Mouse (Mus musculus) adrenal gland, postnatal 14 days (tissue): ENCODE measurements at regions not wholly inside any gene's neighbourhood (a gene's known extent, or its start where the extent isn't known, plus 50 kb on each side); places are given as distances from the start of the nearest gene placed in this dataset.

Experiments used
- DNase-seq: peaks from one replicate; pipeline ENCODE4 v3.0.0; 2021; ENCODE audit warnings: mixed read lengths

DNA sequence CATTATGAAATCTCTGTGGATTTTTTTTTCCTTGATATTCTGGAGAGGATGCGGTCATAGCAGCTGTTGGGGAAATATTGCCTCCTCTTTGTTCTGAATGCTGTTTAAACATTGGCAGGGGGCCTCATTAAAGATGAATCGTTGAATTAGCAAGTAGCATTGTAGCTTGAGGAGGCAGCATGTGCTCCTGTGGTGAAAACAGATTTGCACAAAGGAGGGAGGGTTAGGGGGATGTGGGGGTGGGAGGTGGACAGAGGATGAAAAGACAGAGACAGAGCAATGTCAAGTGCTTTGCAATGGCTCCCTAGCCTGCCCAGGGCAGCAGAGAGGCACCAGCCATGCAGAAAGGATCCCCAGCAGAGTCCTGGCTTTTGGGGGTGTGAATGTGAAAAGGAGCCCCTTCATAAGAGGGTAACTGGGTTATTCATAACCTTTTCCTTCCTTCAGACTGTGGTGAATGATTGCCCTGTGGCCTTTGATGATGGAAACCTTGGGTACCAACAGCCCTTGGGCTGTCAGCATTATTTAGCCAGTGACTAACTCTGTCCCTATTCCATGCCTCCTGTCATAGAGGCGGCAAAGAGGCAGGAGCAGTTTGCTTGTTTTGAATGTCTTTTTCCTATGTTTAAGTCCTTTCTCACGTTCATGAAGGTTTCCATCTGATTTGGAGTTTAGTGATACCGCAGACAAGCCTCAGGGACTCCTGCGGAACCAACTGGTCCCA lies 1541.6 kb upstream of the Gulo start:
- peak; percentile 40 for DNase-seq

DNA sequence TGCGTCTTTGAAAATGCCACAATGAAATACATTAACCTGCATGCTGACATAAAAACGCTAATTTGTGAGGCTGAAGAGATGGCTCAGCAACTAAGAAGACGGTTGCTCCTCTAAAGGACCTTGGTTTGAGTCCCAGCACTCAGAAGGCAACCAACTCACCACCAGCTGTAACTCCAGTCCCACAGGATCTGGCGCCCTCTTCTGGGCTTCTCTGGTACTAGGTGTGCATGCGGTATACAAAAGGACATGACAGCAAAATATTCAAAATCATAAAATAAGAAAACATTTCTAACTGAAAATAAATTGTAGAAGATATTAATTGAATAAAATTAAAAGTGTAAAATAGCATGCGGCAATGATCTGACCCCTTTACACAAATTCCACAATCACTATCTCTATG lies 1539.7 kb upstream of the Gulo start:
- peak; percentile 27 for DNase-seq

DNA sequence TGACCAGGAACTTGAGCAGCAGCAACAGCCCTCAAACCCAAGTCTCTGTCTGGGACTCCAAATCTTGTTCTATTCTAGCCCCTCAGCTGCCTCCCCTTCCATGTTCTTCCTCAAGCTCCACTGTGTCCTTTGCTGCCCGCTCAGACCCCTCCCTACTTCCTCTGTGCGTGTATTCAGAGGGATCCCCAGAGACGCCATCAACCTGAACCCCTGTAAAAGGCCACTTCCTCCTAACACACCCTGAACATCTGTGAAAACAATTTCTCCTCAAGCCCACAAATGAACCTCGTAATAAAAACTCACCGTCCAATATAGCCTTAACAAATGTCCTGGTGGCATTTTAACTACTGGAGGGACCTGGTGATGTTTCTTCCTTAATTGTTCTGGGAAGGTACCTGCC lies 1536.0 kb upstream of the Gulo start:
- no peak for DNase-seq

DNA sequence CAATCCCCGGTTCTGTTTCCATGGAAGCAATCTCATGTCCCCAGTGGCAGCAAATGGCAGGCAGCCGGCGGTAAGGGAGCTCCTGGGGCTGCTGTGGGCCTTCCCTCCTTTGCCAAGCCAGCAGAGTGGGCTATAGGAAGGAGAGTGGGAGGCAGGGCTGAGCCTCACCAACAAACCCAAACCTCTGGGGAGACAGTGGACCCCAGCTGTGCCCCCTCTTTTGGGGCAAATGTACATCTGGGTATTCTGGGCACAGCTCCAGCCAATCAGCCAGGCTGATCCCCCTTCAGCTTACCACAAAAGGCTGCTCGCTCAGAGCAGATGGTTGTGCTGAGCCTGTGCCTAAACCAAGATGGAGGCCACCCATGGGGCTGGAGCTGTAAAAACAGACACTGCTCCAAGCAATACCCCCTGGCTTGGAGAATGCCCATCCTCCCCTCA lies 1532.3 kb upstream of the Gulo start:
- DNase-seq, result peak; percentile 66

DNA sequence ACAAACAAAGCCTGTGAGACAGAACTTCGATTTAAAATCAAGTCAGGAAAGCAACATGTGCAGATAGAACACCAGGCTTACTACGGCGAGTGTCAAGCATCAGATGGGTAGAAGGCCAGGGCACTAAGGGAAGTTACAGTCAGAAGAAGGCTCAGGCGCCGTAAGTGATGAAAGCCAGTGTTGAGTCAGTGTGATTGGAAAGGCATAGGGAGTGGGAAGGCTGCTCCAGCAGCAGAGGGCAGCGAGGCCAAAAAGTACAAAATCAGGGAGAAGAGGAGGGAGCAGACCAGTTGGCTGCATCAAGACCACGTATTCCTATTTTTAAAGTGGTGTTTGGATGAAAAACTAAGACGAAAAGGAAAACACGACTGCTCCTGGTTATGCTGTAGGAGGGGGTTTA lies 1529.7 kb upstream of the Gulo start:
- DNase-seq, result no peak

DNA sequence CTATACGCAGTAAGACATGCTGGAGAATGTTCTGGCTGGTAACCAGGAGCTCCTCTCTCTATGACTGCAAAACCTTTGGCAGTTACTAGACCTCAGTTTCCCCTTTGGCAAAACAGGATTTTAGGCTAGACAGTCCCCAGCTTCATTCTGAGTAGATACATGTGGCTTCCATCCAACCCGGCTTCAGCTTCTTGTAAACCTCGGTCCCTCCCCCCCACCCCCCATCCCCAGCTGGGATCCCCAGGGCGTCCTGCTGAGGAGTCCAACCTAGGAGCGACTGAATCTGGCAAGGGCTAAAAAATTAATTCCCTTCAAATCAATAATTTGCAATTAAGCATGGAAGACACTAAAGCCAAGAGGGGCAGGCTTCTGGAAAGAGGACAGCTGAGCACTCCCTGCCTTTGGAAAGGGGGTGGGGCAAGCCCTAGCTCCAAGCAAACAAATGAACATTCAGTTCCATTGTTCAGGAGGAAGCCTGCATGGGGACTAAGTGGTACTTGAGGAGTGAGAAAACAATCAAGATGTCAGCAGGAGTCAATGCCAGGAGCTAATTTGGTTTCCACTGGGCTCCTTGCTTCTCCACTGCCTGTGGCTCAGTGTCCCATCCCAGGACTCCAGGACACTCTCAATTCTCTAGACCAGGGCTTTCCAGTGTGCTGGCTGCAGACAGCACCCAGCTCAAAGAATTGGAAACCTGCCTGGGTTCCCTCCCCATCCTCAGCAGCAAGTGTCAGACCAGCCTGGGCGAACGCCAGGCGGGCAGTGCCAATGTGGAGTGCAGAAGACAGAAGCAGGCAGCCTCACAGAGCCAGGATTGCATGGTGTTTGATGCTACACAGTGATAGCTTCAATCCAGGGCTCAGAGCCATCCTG lies 1528.0 kb upstream of the Gulo start:
- DNase-seq, result peak; percentile 46

DNA sequence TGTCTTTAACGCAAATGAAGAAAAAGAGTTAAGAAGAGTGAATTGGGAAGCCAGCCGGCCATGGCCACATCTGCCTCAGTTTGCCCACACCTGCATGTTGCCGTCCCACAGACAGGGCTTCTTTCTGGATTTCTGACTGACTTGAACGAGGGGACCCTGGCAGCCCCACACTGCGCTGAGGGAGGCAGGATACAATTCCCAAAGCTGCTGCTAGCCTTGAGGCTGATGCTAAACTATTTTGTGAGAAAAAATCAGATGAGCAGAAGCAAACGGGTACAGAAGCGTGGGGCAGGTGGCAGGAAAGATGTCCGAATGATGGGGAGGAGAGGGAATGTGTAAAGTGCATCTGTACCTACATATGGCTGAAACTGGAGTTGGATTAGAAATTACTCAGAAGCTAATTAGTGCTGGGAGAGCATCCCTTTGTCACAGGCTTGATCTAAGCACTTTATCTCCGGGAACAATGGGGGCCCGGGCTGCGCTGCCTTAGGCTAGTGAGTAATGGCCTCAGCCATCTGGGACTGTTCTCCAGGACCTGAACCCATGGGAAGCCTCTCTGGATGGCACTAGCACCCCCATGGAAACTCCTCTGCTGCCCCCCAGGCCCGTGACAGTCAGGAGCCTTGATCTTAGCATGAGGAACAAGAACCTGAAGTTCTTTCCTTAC lies 1497.9 kb upstream of the Gulo start:
- DNase-seq, result no peak

DNA sequence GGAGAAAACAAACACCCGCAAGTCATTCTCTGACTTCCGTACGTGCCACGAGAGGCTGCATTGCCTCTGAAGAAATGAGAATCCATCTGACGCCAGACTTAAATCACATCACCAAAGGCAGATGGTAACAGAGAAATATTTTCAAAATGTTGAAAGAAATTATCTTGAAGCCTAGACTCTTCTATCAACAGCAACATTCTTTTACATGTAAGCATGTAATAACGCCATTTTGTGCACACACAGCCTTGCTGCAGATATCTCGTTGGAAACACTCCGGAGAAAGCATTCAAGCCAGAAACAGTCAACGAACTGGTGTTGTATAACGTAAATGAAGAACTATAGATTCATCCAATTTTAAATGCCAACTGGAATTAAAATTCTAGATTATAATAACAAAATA lies 1483.1 kb upstream of the Gulo start:
- DNase-seq, result no peak

DNA sequence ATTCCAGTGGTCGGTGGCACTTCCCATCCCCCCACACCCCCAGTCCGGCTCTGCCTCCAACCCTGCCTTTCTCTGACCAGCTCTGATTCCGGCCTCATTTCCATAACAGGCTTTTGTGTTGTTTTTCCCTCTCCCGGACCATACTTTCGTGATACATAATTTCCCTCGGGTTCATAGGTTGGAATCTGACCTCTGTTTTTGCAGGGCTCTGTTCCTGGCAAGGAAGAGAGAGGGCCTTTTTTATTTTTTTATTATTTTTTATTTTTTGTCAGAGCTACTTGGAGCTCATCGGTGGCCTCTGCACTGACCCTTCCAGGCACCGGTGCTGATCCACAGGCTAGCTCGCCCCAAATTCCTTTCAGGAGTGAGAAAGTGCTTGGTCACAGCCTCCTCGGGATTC lies 1477.7 kb upstream of the Gulo start:
- no peak for DNase-seq

DNA sequence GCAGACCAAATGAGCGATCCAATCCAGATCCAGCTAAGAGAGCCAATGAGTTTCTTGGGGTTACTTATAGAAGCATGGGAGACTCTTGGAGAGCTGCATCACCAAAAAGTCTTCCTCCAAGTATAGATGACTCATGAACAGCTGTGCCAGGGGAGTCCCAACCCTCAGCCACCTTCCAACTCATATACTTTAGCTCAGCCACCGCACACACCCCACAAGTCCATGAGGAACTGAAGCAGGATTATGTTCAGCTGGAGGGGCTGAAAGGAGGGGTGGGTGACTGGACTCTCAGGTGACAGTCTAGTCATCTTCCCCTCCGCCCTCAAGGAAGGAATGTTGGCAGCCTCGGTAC lies 1476.4 kb upstream of the Gulo start:
- DNase-seq, result no peak

DNA sequence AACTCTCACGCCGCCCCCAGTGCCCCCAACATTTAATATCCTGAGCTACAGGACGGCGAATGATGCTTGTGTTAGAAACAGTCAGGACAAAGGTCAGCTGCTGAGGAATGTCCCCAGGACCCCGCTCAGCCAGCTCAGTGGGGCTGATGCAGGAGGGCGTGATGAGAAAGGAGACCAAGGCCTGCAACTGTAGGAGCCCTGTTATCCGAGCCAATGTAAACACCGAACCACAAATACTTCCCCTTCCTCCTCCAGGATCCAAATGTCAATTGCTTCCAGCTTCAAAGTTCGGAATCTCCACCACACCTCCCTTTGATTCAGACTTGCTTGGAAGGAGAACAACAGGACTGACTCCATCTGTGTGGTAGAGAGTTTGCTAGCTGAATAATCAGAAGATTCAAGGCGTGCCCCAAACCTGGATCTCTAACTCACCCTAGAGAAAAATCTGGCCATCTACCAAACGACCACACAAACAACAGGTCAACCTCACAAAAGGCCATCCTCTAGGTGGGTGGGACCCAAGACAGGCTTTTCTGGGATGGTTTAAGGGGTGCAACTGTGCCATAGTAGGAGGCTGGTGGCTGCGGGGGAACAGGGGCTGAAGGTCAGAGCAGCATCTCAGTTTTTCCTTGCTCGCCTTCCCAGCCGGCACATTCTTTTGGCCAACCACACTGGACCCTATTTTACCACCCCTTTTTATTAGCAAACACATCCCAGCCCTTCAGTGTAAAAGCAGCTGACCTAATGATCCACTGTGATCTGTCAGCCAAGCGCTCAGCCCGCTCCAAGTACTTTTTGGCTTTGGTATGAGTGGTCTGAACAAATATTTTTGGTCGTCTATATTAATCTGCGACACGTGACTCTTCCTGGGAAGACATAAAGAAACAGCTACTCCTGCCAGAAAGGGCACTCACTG lies 1475.8 kb upstream of the Gulo start:
- no peak for DNase-seq
